Mouse (Mus musculus): ENCODE measurements around the gene Dnah7c. TPM values are rescaled to one million over a fixed set of nuclear protein-coding genes. Genes with fewer than 3 reads are reported as not detected.

Dnah7c gene
- total and polyA plus RNA-seq, 3 experiments = 0.02 to 0.05 (median 0.02) TPM

- H3K36me3 ChIP-seq (ENCODE audit: control insufficient read depth, insufficient read depth, low read length) = peaks cover 9% of the 10 kb centered on the region
- H3K27ac ChIP-seq = no peak overlapping the region
- no peak overlapping the region for H3K4me3 ChIP-seq
- intact Hi-C loops (cut with DNase I) = loop anchor here (1.0 to 5.0 kb wide), 3 partner anchors 58 to 122 kb away; no protein-coding TSS in a partner anchor
- H3K79me2 ChIP-seq (replicated peaks; ENCODE audit: control insufficient read depth, insufficient read depth, low read length) = peaks cover 1% of the 10 kb centered on the region; the same call in 1 of the 2 replicates
- 33% methylated on average over 1 of the region's 1 CpGs for WGBS
- peaks cover 1% of the 10 kb centered on the region; the same call in 1 of the 2 replicates for H3K4me1 ChIP-seq (ENCODE audit: control insufficient read depth, insufficient read depth, low read length)
- no peak overlapping the region for H3K9ac ChIP-seq (ENCODE audit: low read depth, low read length)
- TF ChIP-seq POLR2A (IDR thresholded peaks at IDR 0.05; ENCODE audit: insufficient read depth, low read depth, low read length) = peak; percentile 32; the same call in 1 of the 2 replicates
- TF ChIP-seq CTCF (IDR thresholded peaks at IDR 0.05) = peak; percentile 86
- TF ChIP-seq EP300 (IDR thresholded peaks at IDR 0.05; ENCODE audit: insufficient read depth, low read depth, low read length) = no peak
- peak; percentile 36 to 58 for DNase-seq
- no peaks in the 10 kb centered on the region for H3K27me3 ChIP-seq (ENCODE audit: control insufficient read depth, insufficient read depth, low read length)
Observed at GRCm38 (mm10) chr1:46849758-46850157, 424.4 kb downstream of the Dnah7c start.

DNA sequence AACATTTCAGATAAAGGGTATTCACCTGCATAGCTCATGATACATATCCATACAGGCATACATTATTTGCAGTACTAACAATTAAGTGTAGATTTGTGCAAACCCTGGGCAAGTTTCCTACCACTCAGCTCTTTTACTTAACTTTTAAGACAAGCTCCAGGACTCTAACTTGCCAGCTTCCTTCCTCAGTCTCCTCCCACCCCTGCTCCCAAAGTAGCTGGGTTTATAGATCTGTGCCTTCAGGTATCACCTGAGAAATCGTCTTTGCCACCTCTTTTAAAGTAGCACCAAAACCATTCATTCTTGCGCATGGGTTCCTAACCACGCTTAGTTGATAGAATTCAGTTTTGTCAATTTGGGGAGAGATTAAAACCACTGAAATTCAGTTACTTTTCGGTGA lies 426.2 kb downstream of the Dnah7c start:
- H3K27ac ChIP-seq = no peak overlapping the region
- intact Hi-C loops (cut with DNase I) = loop anchor here (5.0 kb wide), 2 partner anchors 56 to 71 kb away; no protein-coding TSS in a partner anchor

GRCm38 (mm10) chr1:46852216-46852599 lies 426.8 kb downstream of the Dnah7c start:
- intact Hi-C loops (cut with DNase I) = loop anchor here (5.0 kb wide), 2 partner anchors 55 to 70 kb away; no protein-coding TSS in a partner anchor
- 6% methylated on average over 4 of the region's 4 CpGs for WGBS

More for the DNA sequence above, 426.2 kb downstream of the Dnah7c start:
- Histone ChIP-seq H3K9ac (ENCODE audit: low read depth, low read length) (no peak overlapping the region), H3K4me3 (no peak overlapping the region), H3K36me3 (ENCODE audit: control insufficient read depth, insufficient read depth, low read length) (peaks cover 9% of the 10 kb centered on the region), H3K79me2 (replicated peaks; ENCODE audit: control insufficient read depth, insufficient read depth, low read length) (no peaks in the 10 kb centered on the region), H3K4me1 (ENCODE audit: control insufficient read depth, insufficient read depth, low read length) (peaks cover 1% of the 10 kb centered on the region; the same call in 1 of the 2 replicates), H3K27me3 (ENCODE audit: control insufficient read depth, insufficient read depth, low read length) (no peaks in the 10 kb centered on the region)
- 52% methylated on average over 4 of the region's 4 CpGs for WGBS
- no peak for DNase-seq
- no peak for TF ChIP-seq EP300 (IDR thresholded peaks at IDR 0.05; ENCODE audit: insufficient read depth, low read depth, low read length)
- TF ChIP-seq CTCF (IDR thresholded peaks at IDR 0.05) = no peak

DNA sequence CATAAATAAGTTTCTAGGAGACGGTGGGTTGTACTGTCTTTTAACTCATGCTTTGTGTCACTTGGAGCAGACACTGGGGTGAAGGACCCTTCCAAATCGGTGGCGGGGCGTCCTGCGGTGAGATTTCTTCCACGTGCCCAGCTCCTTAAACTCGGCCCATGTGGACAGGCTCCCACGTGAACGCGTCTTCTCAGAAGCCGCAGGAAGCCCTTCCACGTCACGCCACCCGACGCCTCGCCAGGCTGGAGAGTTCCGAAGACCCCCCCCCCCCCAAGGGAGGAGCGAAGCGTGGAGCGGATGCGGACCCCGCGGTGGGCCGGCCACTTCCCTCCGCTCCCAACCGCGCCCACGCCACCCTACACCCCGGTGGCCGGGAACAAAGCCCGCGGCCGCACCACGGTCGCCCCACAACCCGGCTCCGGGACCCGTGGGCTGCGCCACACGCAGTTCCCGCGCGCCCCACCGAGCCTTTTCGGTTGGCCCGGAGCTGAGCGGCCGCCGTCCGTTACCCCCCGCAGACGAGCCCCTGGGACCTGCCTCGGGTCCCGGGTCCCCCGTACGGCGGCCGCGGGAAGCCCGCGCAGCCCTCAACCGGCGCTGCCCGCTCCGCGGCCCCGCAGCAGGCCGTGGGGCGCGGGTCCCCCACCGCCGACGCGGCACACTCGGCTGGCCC lies 427.3 kb downstream of the Dnah7c start:
- peaks cover 1% of the 10 kb centered on the region; the same call in 1 of the 2 replicates for H3K4me1 ChIP-seq (ENCODE audit: control insufficient read depth, insufficient read depth, low read length)
- intact Hi-C loops (cut with DNase I) = loop anchor here (5.0 kb wide), 2 partner anchors 55 to 70 kb away; no protein-coding TSS in a partner anchor
- TF ChIP-seq EP300 (IDR thresholded peaks at IDR 0.05; ENCODE audit: insufficient read depth, low read depth, low read length) (no peak), POLR2A (IDR thresholded peaks at IDR 0.05; ENCODE audit: insufficient read depth, low read depth, low read length) (no peak), CTCF (IDR thresholded peaks at IDR 0.05) (no peak)
- H3K27me3 ChIP-seq (ENCODE audit: control insufficient read depth, insufficient read depth, low read length) = no peaks in the 10 kb centered on the region
- H3K27ac ChIP-seq = peak overlapping the region; percentile 98
- peak overlapping the region; percentile 62 for H3K4me3 ChIP-seq
- peak overlapping the region; percentile 97 for H3K9ac ChIP-seq (ENCODE audit: low read depth, low read length)
- peak; percentile 75 to 77 for DNase-seq
- whole genome bisulfite sequencing = under 1% methylated on average over 74 of the region's 75 CpGs
- peaks cover 9% of the 10 kb centered on the region for H3K36me3 ChIP-seq (ENCODE audit: control insufficient read depth, insufficient read depth, low read length)
- no peaks in the 10 kb centered on the region for H3K79me2 ChIP-seq (replicated peaks; ENCODE audit: control insufficient read depth, insufficient read depth, low read length)

More at GRCm38 (mm10) chr1:46852216-46852599, 426.8 kb downstream of the Dnah7c start:
- H3K27ac ChIP-seq = peak overlapping the region; percentile 98
- peak overlapping the region; percentile 97 for H3K9ac ChIP-seq (ENCODE audit: low read depth, low read length)
- TF ChIP-seq POLR2A (IDR thresholded peaks at IDR 0.05; ENCODE audit: insufficient read depth, low read depth, low read length) (no peak), CTCF (IDR thresholded peaks at IDR 0.05) (no peak), EP300 (IDR thresholded peaks at IDR 0.05; ENCODE audit: insufficient read depth, low read depth, low read length) (no peak)
- no peak for DNase-seq
- peaks cover 1% of the 10 kb centered on the region; the same call in 1 of the 2 replicates for H3K4me1 ChIP-seq (ENCODE audit: control insufficient read depth, insufficient read depth, low read length)
- peaks cover 9% of the 10 kb centered on the region for H3K36me3 ChIP-seq (ENCODE audit: control insufficient read depth, insufficient read depth, low read length)
- no peaks in the 10 kb centered on the region for H3K27me3 ChIP-seq (ENCODE audit: control insufficient read depth, insufficient read depth, low read length)
- peak overlapping the region; percentile 62 for H3K4me3 ChIP-seq
- no peaks in the 10 kb centered on the region for H3K79me2 ChIP-seq (replicated peaks; ENCODE audit: control insufficient read depth, insufficient read depth, low read length)

DNA sequence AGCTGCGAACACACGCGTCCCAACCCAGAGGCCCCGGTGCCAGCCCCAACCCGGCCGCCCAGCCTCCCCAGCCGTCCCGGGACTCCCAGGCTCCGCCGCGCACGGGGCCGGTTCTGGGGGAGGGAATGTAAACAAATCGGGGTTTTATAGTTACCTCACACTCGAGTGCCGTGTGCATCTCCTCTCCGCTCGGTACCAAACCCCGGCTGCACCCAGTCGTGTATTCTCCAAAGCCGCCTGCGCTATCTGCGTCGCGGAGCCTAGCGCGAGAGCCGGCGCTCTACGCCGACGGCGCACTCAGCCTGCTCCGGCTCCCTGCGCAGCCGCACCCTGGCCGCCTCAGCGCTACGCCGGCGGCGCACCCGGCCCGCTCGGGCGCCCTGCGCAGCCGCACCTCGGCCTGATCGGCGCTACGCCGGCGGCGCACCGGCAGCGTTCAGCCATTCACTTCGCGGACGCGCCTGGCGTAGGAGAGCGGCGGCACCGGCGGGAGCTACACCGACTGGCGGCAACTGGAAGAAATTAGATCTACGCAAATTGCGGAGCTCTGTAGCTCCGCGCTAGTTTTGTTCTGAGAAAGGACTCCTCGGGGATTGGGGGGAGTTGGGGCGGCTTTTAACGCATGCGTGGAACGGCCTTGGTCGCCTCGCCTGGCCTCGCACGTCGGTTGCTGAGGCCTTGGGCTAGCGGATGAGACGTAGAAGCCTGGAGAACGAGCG lies 428.1 kb downstream of the Dnah7c start:
- H3K4me3 ChIP-seq = peak overlapping the region; percentile 62
- peak; percentile 99 for DNase-seq
- H3K36me3 ChIP-seq (ENCODE audit: control insufficient read depth, insufficient read depth, low read length) = peaks cover 9% of the 10 kb centered on the region
- H3K27ac ChIP-seq = peak overlapping the region; percentile 98
- H3K79me2 ChIP-seq (replicated peaks; ENCODE audit: control insufficient read depth, insufficient read depth, low read length) = no peaks in the 10 kb centered on the region
- TF ChIP-seq EP300 (IDR thresholded peaks at IDR 0.05; ENCODE audit: insufficient read depth, low read depth, low read length) (0 out of 2 replicates have a peak, but pooled peaks have one; percentile 29), CTCF (IDR thresholded peaks at IDR 0.05) (peak; percentile 31), POLR2A (IDR thresholded peaks at IDR 0.05; ENCODE audit: insufficient read depth, low read depth, low read length) (peak; percentile 92)
- intact Hi-C loops (cut with DNase I) = loop anchor here (5.0 kb wide), 2 partner anchors 54 to 69 kb away; no protein-coding TSS in a partner anchor
- peak overlapping the region; percentile 97 for H3K9ac ChIP-seq (ENCODE audit: low read depth, low read length)
- H3K4me1 ChIP-seq (ENCODE audit: control insufficient read depth, insufficient read depth, low read length) = peaks cover 1% of the 10 kb centered on the region; the same call in 1 of the 2 replicates
- no peaks in the 10 kb centered on the region for H3K27me3 ChIP-seq (ENCODE audit: control insufficient read depth, insufficient read depth, low read length)
- under 1% methylated on average over 86 of the region's 86 CpGs for WGBS
